Mouse (Mus musculus): ENCODE measurements around the gene Msn.

GRCm38 (mm10) chrX:96139262-96139661, 43.4 kb downstream of the Msn start:
- no peak for TF ChIP-seq EP300 (IDR thresholded peaks at IDR 0.05; ENCODE audit: insufficient read depth, low read depth, low read length)
- no peak for TF ChIP-seq POLR2A (IDR thresholded peaks at IDR 0.05; ENCODE audit: insufficient read depth, low read length)
